Mouse (Mus musculus) CH12.LX (cell line): Measurements from ENCODE around the gene Gm20671. TPM values are rescaled to one million over a fixed set of nuclear protein-coding genes. Genes with fewer than 3 reads are reported as not detected.
A peak's percentile ranks its signal among the peaks of the same experiment; 100 is the strongest.

Source experiments
- DNase-seq: peaks from one replicate; pipeline ENCODE4 v3.0.0-alpha.2; 2013; ENCODE audit errors: extremely low read depth
- H3K27ac ChIP-seq: 2 replicates; pipeline ENCODE4 v1.5.1; 2012; ENCODE audit warnings: low read depth, mild to moderate bottlenecking, control low read depth, moderate library complexity; ENCODE audit not compliant: insufficient read depth
- H3K27me3 ChIP-seq: replicated peaks from 2 replicates; pipeline ENCODE3; 2012; ENCODE audit warnings: inconsistent platforms
- H3K36me3 ChIP-seq, 2 experiments: replicated peaks in 1 of 2; 2 replicates each; pipeline versions ENCODE3 to v1.6.1; 2012; ENCODE audit warnings: inconsistent platforms in 1 of 2, low read length in 1 of 2, mild to moderate bottlenecking in 1 of 2, mixed read lengths in 1 of 2, moderate library complexity in 1 of 2; ENCODE audit not compliant: control insufficient read depth in 1 of 2, insufficient read depth in 1 of 2
- H3K4me1 ChIP-seq, 2 experiments: 2 replicates each; pipeline ENCODE4 v1.6.1; 2012; ENCODE audit warnings: inconsistent platforms in 1 of 2, moderate library complexity in 1 of 2; ENCODE audit not compliant: insufficient read depth in 2 of 2, control insufficient read depth in 1 of 2
- H3K4me2 ChIP-seq: 2 replicates; pipeline ENCODE4 v1.6.1; 2012; ENCODE audit warnings: low read depth, mild to moderate bottlenecking, control low read depth; ENCODE audit not compliant: poor library complexity, insufficient read depth, severe bottlenecking
- H3K4me3 ChIP-seq, 3 experiments: fragments of 150-350 bp in 1 of 3; sonication (generic) in 1 of 3; replicated peaks in 1 of 3; 2 replicates each; pipeline versions ENCODE3 to v1.5.1; 2011 to 2012; ENCODE audit warnings: low read depth in 2 of 3, low read length in 2 of 3, mild to moderate bottlenecking in 2 of 3, moderate library complexity in 2 of 3, control low read depth in 1 of 3, improper control_type of control experiment in 1 of 3, inconsistent platforms in 1 of 3, mixed read lengths in 1 of 3; ENCODE audit not compliant: poor library complexity in 1 of 3
- H3K79me2 ChIP-seq: replicated peaks from 2 replicates; pipeline ENCODE4 v1.6.1; 2012; ENCODE audit warnings: mild to moderate bottlenecking, moderate library complexity; ENCODE audit not compliant: control insufficient read depth, poor library complexity, insufficient read depth, severe bottlenecking; ENCODE audit errors: extremely low read depth
- H3K9ac ChIP-seq: 2 replicates; pipeline ENCODE4 v1.6.1; 2012; ENCODE audit warnings: low read depth, mild to moderate bottlenecking, control low read depth, moderate library complexity; ENCODE audit not compliant: insufficient read depth
- H3K9me3 ChIP-seq: replicated peaks from 2 replicates; pipeline ENCODE3; 2012; ENCODE audit warnings: low read length, inconsistent platforms, mixed read lengths
- BHLHE40 ChIP-seq: IDR thresholded peaks from 2 replicates; pipeline ENCODE4 v1.6.1; 2011; ENCODE audit warnings: mild to moderate bottlenecking, low read depth, low read length, improper control_type of control experiment
- CHD1 ChIP-seq: IDR thresholded peaks from 2 replicates; pipeline ENCODE4 v1.6.1; 2012; ENCODE audit warnings: low read depth, low read length, improper control_type of control experiment, inconsistent platforms
- CHD2 ChIP-seq: IDR thresholded peaks from 2 replicates; pipeline ENCODE4 v1.6.1; 2011; ENCODE audit warnings: low read length, improper control_type of control experiment
- CTCF ChIP-seq, 2 experiments: IDR thresholded peaks in 1 of 2; conservative IDR thresholded peaks in 1 of 2; 2 replicates each; pipeline ENCODE4 v1.5.1; 2011 to 2012; ENCODE audit warnings: low read depth in 2 of 2, low read length in 2 of 2, improper control_type of control experiment in 1 of 2, inconsistent platforms in 1 of 2, mild to moderate bottlenecking in 1 of 2, moderate library complexity in 1 of 2
- E2F4 ChIP-seq: IDR thresholded peaks from 2 replicates; pipeline ENCODE4 v1.6.1; 2011; ENCODE audit warnings: low read depth, low read length, improper control_type of control experiment; ENCODE audit not compliant: insufficient replicate concordance
- ELF1 ChIP-seq: IDR thresholded peaks from 2 replicates; pipeline ENCODE4 v1.6.1; 2014; ENCODE audit warnings: low read depth, mild to moderate bottlenecking, inconsistent platforms, low read length, improper control_type of control experiment
- EP300 ChIP-seq: IDR thresholded peaks from 2 replicates; pipeline ENCODE4 v1.6.1; 2011; ENCODE audit warnings: low read length, improper control_type of control experiment
- ETS1 ChIP-seq: conservative IDR thresholded peaks from 2 replicates; pipeline ENCODE4 v1.6.1; 2012; ENCODE audit warnings: low read depth, mild to moderate bottlenecking, inconsistent platforms, low read length, improper control_type of control experiment, moderate library complexity
- GABPA ChIP-seq: IDR thresholded peaks from 2 replicates; pipeline ENCODE4 v1.6.1; 2012; ENCODE audit warnings: low read depth, low read length, improper control_type of control experiment, inconsistent platforms; ENCODE audit not compliant: insufficient replicate concordance
- HCFC1 ChIP-seq: IDR thresholded peaks from 2 replicates; pipeline ENCODE4 v1.6.1; 2012; ENCODE audit warnings: low read depth, mild to moderate bottlenecking, inconsistent platforms, low read length, improper control_type of control experiment
- IRF4 ChIP-seq: IDR thresholded peaks from 2 replicates; pipeline ENCODE4 v1.6.1; 2014; ENCODE audit warnings: low read depth, mild to moderate bottlenecking, inconsistent platforms, low read length, improper control_type of control experiment
- JUN ChIP-seq: IDR thresholded peaks from 2 replicates; pipeline ENCODE4 v1.6.1; 2011; ENCODE audit warnings: low read depth, mild to moderate bottlenecking, low read length, improper control_type of control experiment, moderate library complexity; ENCODE audit not compliant: insufficient read depth
- JUND ChIP-seq: conservative IDR thresholded peaks from 2 replicates; pipeline ENCODE4 v1.6.1; 2011; ENCODE audit warnings: low read depth, low read length, improper control_type of control experiment
- KAT2A ChIP-seq: IDR thresholded peaks from 2 replicates; pipeline ENCODE4 v1.6.1; 2012; ENCODE audit warnings: low read length, improper control_type of control experiment, inconsistent platforms; ENCODE audit not compliant: insufficient replicate concordance
- MAFK ChIP-seq: IDR thresholded peaks from 2 replicates; pipeline ENCODE4 v1.6.1; 2011; ENCODE audit warnings: low read length, improper control_type of control experiment; ENCODE audit not compliant: insufficient replicate concordance
- MAX ChIP-seq: IDR thresholded peaks from 2 replicates; pipeline ENCODE4 v1.6.1; 2011; ENCODE audit warnings: low read length, improper control_type of control experiment
- MAZ ChIP-seq: IDR thresholded peaks from 2 replicates; pipeline ENCODE4 v1.6.1; 2012; ENCODE audit warnings: low read depth, mild to moderate bottlenecking, inconsistent platforms, low read length, improper control_type of control experiment, moderate library complexity
- MEF2A ChIP-seq: IDR thresholded peaks from 2 replicates; pipeline ENCODE4 v1.6.1; 2014; ENCODE audit warnings: low read depth, mild to moderate bottlenecking, inconsistent platforms, low read length, improper control_type of control experiment, borderline replicate concordance
- MXI1 ChIP-seq: IDR thresholded peaks from 2 replicates; pipeline ENCODE4 v1.6.1; 2011; ENCODE audit warnings: mild to moderate bottlenecking, low read depth, low read length, improper control_type of control experiment
- MYC ChIP-seq: IDR thresholded peaks from 2 replicates; pipeline ENCODE4 v1.6.1; 2011; ENCODE audit warnings: low read depth, mild to moderate bottlenecking, improper control_type of control experiment, low read length
- NELFE ChIP-seq: IDR thresholded peaks from 2 replicates; pipeline ENCODE4 v1.6.1; 2011; ENCODE audit warnings: low read depth, low read length, improper control_type of control experiment
- NRF1 ChIP-seq: IDR thresholded peaks from 2 replicates; pipeline ENCODE4 v1.6.1; 2014; ENCODE audit warnings: low read depth, mild to moderate bottlenecking, inconsistent platforms, low read length, improper control_type of control experiment, moderate library complexity
- PAX5 ChIP-seq: IDR thresholded peaks from 2 replicates; pipeline ENCODE4 v1.6.1; 2012; ENCODE audit warnings: low read length, inconsistent platforms, mixed read lengths
- POLR2A ChIP-seq: IDR thresholded peaks from 2 replicates; pipeline ENCODE4 v1.6.1; 2011; ENCODE audit warnings: low read depth, mild to moderate bottlenecking, improper control_type of control experiment, low read length
- POLR2AphosphoS2 ChIP-seq: IDR thresholded peaks from 2 replicates; pipeline ENCODE4 v1.6.1; 2011; ENCODE audit warnings: low read depth, low read length, improper control_type of control experiment
- RAD21 ChIP-seq: IDR thresholded peaks from 2 replicates; pipeline ENCODE4 v1.6.1; 2011; ENCODE audit warnings: low read depth, mild to moderate bottlenecking, low read length, improper control_type of control experiment, moderate library complexity
- RCOR1 ChIP-seq: conservative IDR thresholded peaks from 2 replicates; pipeline ENCODE4 v1.6.1; 2012; ENCODE audit warnings: low read depth, mild to moderate bottlenecking, inconsistent platforms, low read length, improper control_type of control experiment
- SIN3A ChIP-seq: IDR thresholded peaks from 2 replicates; pipeline ENCODE4 v1.6.1; 2012; ENCODE audit warnings: low read length, improper control_type of control experiment, inconsistent platforms
- SMC3 ChIP-seq: IDR thresholded peaks from 2 replicates; pipeline ENCODE4 v1.6.1; 2011; ENCODE audit warnings: low read depth, low read length, improper control_type of control experiment
- TBP ChIP-seq: conservative IDR thresholded peaks from 2 replicates; pipeline ENCODE4 v1.6.1; 2011; ENCODE audit warnings: low read depth, low read length, improper control_type of control experiment
- TCF12 ChIP-seq: IDR thresholded peaks from 2 replicates; pipeline ENCODE4 v1.6.1; 2014; ENCODE audit warnings: low read depth, mild to moderate bottlenecking, inconsistent platforms, low read length, improper control_type of control experiment
- UBTF ChIP-seq: IDR thresholded peaks from 2 replicates; pipeline ENCODE4 v1.6.1; 2012; ENCODE audit warnings: low read depth, mild to moderate bottlenecking, inconsistent platforms, low read length, improper control_type of control experiment, moderate library complexity
- USF1 ChIP-seq: IDR thresholded peaks from 2 replicates; pipeline ENCODE4 v1.6.1; 2014; ENCODE audit warnings: low read depth, mild to moderate bottlenecking, inconsistent platforms, low read length, improper control_type of control experiment
- USF2 ChIP-seq: conservative IDR thresholded peaks from 2 replicates; pipeline ENCODE4 v1.6.1; 2011; ENCODE audit warnings: low read depth, low read length, improper control_type of control experiment
- ZC3H11A ChIP-seq: IDR thresholded peaks from 2 replicates; pipeline ENCODE4 v1.6.1; 2012; ENCODE audit warnings: low read depth, mild to moderate bottlenecking, inconsistent platforms, low read length, improper control_type of control experiment
- ZKSCAN1 ChIP-seq: IDR thresholded peaks from 2 replicates; pipeline ENCODE4 v1.6.1; 2012; ENCODE audit warnings: low read depth, inconsistent platforms, low read length, improper control_type of control experiment, borderline replicate concordance
- ZMIZ1 ChIP-seq: IDR thresholded peaks from 2 replicates; pipeline ENCODE4 v1.6.1; 2012; ENCODE audit warnings: low read depth, mild to moderate bottlenecking, inconsistent platforms, low read length, improper control_type of control experiment
- ZNF384 ChIP-seq: IDR thresholded peaks from 2 replicates; pipeline ENCODE4 v1.6.1; 2012; ENCODE audit warnings: low read depth, low read length, improper control_type of control experiment, inconsistent platforms
- dilution Hi-C: fragments of 300-500 bp; cut with MboI; formaldehyde crosslinking; loops from 2 replicates; pipeline ENCODE4 v1.14.3; 2020; ENCODE audit warnings: low sequenced_read_pairs; ENCODE audit not compliant: extremely low pct_unique_long_range_greater_than_20kb, extremely low pct_ligation_motif_present
- in situ Hi-C: fragments of 300-500 bp; cut with MboI; formaldehyde crosslinking; loops from 3 replicates; pipeline ENCODE4 v1.14.3; 2019; ENCODE audit warnings: low sequenced_read_pairs, low pct_ligation_motif_present, low pct_unique_long_range_greater_than_20kb, mixed read lengths
- polyA plus RNA-seq: library from polyadenylated mRNA; unstranded; fragments of >175 nt; gene quantifications from 2 replicates; pipeline ENCODE4 v1.2.1, GENCODE M21; 2012; ENCODE audit warnings: low read depth; ENCODE audit not compliant: insufficient read length
- total RNA-seq, 2 experiments: library from RNA; depleted of rRNA; stranded (reverse); fragments of 300-350 nt in 1 of 2; fragments of >200 nt in 1 of 2; gene quantifications; 2 replicates each; pipeline ENCODE4 v1.2.3; 2012 to 2014

Gene Gm20671
- total and polyA plus RNA-seq, 3 experiments = 0.81 TPM; not detected in 2

- dilution Hi-C loops = no loop called here
- H3K4me1 ChIP-seq = no peaks in the 10 kb centered on the region; a peak in 2 of 4 replicates
- H3K9ac ChIP-seq = no peak overlapping the region
Measured at GRCm38 (mm10) chr5:32713703-32714467, 113.0 kb downstream of the Gm20671 start.

DNA sequence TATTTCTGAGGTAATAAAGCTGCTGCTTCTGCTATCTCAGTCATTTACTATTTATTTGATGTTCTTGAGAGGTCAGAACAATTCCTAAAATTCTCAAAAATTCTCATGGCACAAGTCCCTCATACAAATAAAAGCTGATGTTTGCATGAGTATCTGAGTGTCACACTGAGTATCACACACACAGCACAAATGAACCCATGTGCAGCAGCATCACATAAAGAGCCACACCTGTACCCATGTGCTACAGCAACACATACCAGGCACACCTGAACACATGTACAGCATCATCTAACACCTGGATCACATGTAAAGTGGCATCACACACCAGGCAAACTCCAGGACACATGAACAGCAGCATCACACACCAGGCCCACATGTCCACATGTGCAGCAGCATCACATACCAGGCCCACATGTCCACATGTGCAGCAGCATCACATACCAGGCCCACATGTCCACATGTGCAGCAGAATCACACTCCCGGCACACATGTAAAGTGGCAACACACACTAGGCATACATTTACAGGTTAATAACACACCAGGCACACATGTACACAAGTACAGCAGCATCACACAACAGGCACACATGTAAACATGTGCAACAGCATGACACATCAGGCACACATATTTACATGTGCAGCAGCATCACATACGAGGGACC, 113.7 kb downstream of the Gm20671 start:
- H3K9ac ChIP-seq = no peak overlapping the region
- peak overlapping the region; percentile 53 to 59 (median 58) for H3K4me3 ChIP-seq
- dilution Hi-C loops (no loop called here), in situ Hi-C loops (no loop called here)
- H3K9me3 ChIP-seq = peaks cover 31% of the 10 kb centered on the region
- no peaks in the 10 kb centered on the region; a peak in 2 of 4 replicates for H3K4me1 ChIP-seq
- H3K27ac ChIP-seq = peak overlapping the region; percentile 74
- H3K79me2 ChIP-seq = no peaks in the 10 kb centered on the region
- no peak overlapping the region for H3K4me2 ChIP-seq
- no peaks in the 10 kb centered on the region for H3K27me3 ChIP-seq
- peak; percentile 74 for DNase-seq
- H3K36me3 ChIP-seq = no peaks in the 10 kb centered on the region
- TF ChIP-seq ETS1 (no peak), USF2 (peak; percentile 52), PAX5 (no peak), CTCF (conservative IDR thresholded peaks at IDR 0.05 in 1 of 2, IDR thresholded peaks at IDR 0.05 in 1 of 2; ENCODE audit: low read depth in 2 of 2, low read length in 2 of 2) (peak in 1 of 2 experiments; percentile 17; a peak in 1 of 4 replicates), MAZ (no peak), ZNF384 (no peak), MXI1 (0 out of 2 replicates have a peak, but pooled peaks have one; percentile 52), BHLHE40 (peak; percentile 54; the same call in 1 of the 2 replicates), SIN3A (no peak), MAFK (0 out of 2 replicates have a peak, but pooled peaks have one; percentile 34), MYC (peak; percentile 77), MAX (peak; percentile 54), JUN (no peak), MEF2A (no peak)

More at GRCm38 (mm10) chr5:32713703-32714467, 113.0 kb downstream of the Gm20671 start:
- Histone ChIP-seq H3K27me3 (no peaks in the 10 kb centered on the region), H3K36me3 (no peaks in the 10 kb centered on the region), H3K4me2 (no peak overlapping the region), H3K4me3 (peak overlapping the region; percentile 53 to 59 (median 58)), H3K9me3 (peaks cover 24% of the 10 kb centered on the region), H3K79me2 (no peaks in the 10 kb centered on the region), H3K27ac (peak overlapping the region; percentile 74)
- in situ Hi-C loops = no loop called here
- peak; percentile 96 for DNase-seq
- TF ChIP-seq ZMIZ1 (no peak), HCFC1 (peak; percentile 100), TCF12 (peak; percentile 60), MYC (peak; percentile 63; the same call in 1 of the 2 replicates), RAD21 (peak; percentile 47), USF1 (no peak), MEF2A (peak; percentile 66; the same call in 1 of the 2 replicates), MXI1 (0 out of 2 replicates have a peak, but pooled peaks have one; percentile 39), POLR2AphosphoS2 (no peak), GABPA (peak; percentile 86), RCOR1 (peak; percentile 71), PAX5 (no peak), E2F4 (no peak), CHD2 (no peak; the same call in 1 of the 2 replicates), EP300 (no peak), POLR2A (peak; percentile 68), NELFE (peak; percentile 33; the same call in 1 of the 2 replicates), CHD1 (no peak), IRF4 (peak; percentile 68; the same call in 1 of the 2 replicates), ETS1 (no peak; the same call in 1 of the 2 replicates), ZKSCAN1 (no peak), SIN3A (peak; percentile 47; the same call in 1 of the 2 replicates), NRF1 (peak; percentile 78), JUN (peak; percentile 73; the same call in 1 of the 2 replicates), JUND (peak; percentile 71), TBP (peak; percentile 100), ZNF384 (peak; percentile 89), KAT2A (peak; percentile 100), ZC3H11A (no peak), MAZ (peak; percentile 45; the same call in 1 of the 2 replicates), MAFK (no peak), UBTF (peak; percentile 100), ELF1 (peak; percentile 100), CTCF (conservative IDR thresholded peaks at IDR 0.05 in 1 of 2, IDR thresholded peaks at IDR 0.05 in 1 of 2; ENCODE audit: low read depth in 2 of 2, low read length in 2 of 2) (peak; percentile 18 to 83; a peak in 2 of 4 replicates), BHLHE40 (no peak), SMC3 (peak; percentile 77), USF2 (no peak), MAX (no peak)
- TF ChIP-seq, all 38 proteins: peak for 23
